Mouse (Mus musculus): Measurements from ENCODE around the gene Oprd1. TPM values are rescaled to one million over a fixed set of nuclear protein-coding genes. Genes with fewer than 3 reads are reported as not detected.

The Oprd1 gene
- 0.14 TPM in 1 of 2 replicates, not detected in the other for polyA plus RNA-seq (2015; fragmentation: Nextera tagmentation; extraction: Ambion mirVana)

DNA sequence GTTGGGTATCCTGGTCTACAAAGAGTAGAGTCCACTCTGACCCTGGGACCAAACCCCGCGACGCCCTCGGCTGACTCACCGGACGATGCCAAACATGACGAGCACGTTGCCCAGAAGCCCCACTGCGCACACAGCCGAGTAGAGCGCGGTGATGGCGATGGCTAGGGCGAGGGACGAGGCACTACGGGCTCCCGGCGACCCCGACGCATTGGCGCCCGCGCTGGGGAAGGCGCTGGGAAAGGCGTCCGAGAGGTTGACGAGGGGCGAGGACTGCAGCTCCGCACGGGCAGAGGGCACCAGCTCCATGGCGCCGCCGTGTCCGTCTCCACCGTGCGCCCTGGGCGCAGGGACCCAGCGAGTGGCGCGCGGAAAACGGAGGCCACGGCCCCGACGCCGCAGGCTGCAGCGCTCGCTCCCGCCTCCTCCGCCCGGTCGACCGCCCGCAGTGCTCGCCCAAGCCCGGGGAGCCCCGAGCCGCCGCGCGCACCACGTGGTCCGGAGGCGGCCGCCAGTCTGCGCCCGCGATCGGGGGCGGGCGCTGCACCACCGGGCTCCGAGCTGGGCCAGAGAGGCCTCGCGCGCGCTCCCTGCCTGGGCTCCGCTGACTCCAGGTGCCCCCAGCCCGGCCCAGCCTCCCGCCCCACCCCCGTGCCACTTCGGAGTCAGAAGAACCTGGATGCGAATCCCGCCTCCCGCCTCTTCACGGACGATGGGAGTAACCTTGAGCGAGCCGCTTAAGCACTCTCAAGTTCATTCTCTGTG, at the start of gene Oprd1:
Gene Oprd1 (minus strand): TSS at position 407 of the 762 bp plus-strand sequence.

GRCm38 (mm10) chr4:132074933-132075769, 69.1 kb downstream of the Oprd1 start, which contains the start of gene Epb41:
Epb41 (minus strand) TSS chr4:132075321.

GRCm38 (mm10) chr4:132074077-132074932, 70.0 kb downstream of the Oprd1 start, which contains the start of gene Gm10300:
Gm10300 (plus strand) TSS chr4:132074697.

Other genes starting within 250 kb of the Oprd1 start
- 3.6 and 3.9 TPM in 2 replicates for gene Tmem200b, start 222.7 kb downstream of the Oprd1 start, polyA plus RNA-seq (2015; fragmentation: Nextera tagmentation; extraction: Ambion mirVana)
- gene Gm10300, start 69.8 kb downstream of the Oprd1 start, polyA plus RNA-seq (2015; fragmentation: Nextera tagmentation; extraction: Ambion mirVana), result 0.11 and 0.22 TPM in 2 replicates
- gene Epb41, start 69.2 kb downstream of the Oprd1 start, polyA plus RNA-seq (2015; fragmentation: Nextera tagmentation; extraction: Ambion mirVana), result 22.7 and 26.2 TPM in 2 replicates
- 42.7 and 56.0 TPM in 2 replicates for gene Ythdf2, start 67.8 kb upstream of the Oprd1 start, polyA plus RNA-seq (2015; fragmentation: Nextera tagmentation; extraction: Ambion mirVana)
- gene Gmeb1, start 117.1 kb upstream of the Oprd1 start, polyA plus RNA-seq (2015; fragmentation: Nextera tagmentation; extraction: Ambion mirVana), result 10.6 and 15.1 TPM in 2 replicates
- 22.9 and 32.0 TPM in 2 replicates for gene Taf12, start 129.9 kb upstream of the Oprd1 start, polyA plus RNA-seq (2015; fragmentation: Nextera tagmentation; extraction: Ambion mirVana)
- 7.1 and 11.7 TPM in 2 replicates for gene Rab42, start 158.9 kb upstream of the Oprd1 start, polyA plus RNA-seq (2015; fragmentation: Nextera tagmentation; extraction: Ambion mirVana)
- 95.5 and 127 TPM in 2 replicates for gene Trnau1ap, start 185.1 kb upstream of the Oprd1 start, polyA plus RNA-seq (2015; fragmentation: Nextera tagmentation; extraction: Ambion mirVana)
- gene Rcc1, start 209.1 kb upstream of the Oprd1 start, polyA plus RNA-seq (2015; fragmentation: Nextera tagmentation; extraction: Ambion mirVana), result 17.6 and 21.6 TPM in 2 replicates

Data from adrenal gland, postnatal 0 days (tissue).